Mouse (Mus musculus): ENCODE data around the gene Sema4b.

DNA sequence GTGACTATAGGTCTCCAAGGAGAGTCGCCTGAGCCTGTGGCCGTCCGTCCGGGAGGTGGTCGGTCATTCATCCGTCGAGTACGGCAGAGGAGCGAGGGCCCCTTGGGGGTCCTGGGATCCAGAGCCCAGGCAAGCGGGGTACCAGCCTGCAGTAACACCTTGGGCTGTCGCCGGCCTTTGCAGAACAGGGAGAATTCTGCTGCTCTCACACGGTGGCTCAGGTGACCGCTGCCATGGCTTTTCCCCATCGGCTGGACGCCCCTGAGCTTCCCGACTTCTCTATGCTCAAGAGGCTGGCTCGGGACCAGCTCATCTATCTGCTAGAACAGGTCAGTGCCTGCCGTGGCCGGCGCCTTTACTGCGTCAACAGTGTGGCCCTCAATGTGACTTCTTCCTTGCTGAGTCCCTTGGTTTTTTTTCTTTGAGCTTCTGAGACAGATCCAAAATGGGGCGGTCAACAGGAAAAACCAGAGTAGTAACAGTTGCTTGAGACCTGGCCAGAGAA lies 83.2 kb downstream of the Sema4b start:
- TF ChIP-seq CTCF (IDR thresholded peaks at IDR 0.05; ENCODE audit: control insufficient read depth, insufficient read depth, insufficient read length) (no peak), MYOG (IDR thresholded peaks at IDR 0.05; ENCODE audit: control insufficient read depth, extremely low read depth, insufficient read length) (no peak), CEBPB (IDR thresholded peaks at IDR 0.05; ENCODE audit: low read depth) (no peak), USF1 (IDR thresholded peaks at IDR 0.05; ENCODE audit: low read depth) (no peak), MYOD1 (IDR thresholded peaks at IDR 0.05; ENCODE audit: control insufficient read depth, insufficient read length, low read depth) (no peak)

Measured in C2C12 (cell line).